Mouse (Mus musculus): ENCODE measurements at regions not wholly inside any gene's neighbourhood (a gene's known extent, or its start where the extent isn't known, plus 50 kb on each side); places are given as distances from the start of the nearest gene placed in this dataset.

DNA sequence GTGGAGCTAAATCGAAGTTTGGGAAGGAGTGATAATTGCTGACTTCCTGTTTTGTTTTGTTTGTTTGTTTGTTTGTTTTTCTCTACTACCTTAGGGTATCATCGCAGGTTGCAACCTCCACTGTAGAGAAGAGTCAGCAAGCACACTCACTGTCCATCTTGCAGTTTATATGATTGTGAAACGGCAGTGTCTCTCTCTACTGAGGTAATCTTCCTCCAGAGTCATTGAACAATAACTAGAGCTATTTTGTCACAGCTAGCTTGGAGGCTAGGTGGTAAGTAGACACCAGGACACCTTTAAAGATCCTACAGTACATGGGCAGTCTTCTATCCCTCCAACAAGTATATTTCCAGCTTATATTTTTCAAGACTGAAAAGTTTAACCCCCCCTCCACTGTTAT, 82.0 kb upstream of the Dazl start:
- TF ChIP-seq CTCF (IDR thresholded peaks at IDR 0.05; ENCODE audit: insufficient read depth, low read length) (no peak), POLR2A (IDR thresholded peaks at IDR 0.05; ENCODE audit: borderline replicate concordance, extremely low read depth, low read depth, low read length) (no peak)

Data from lung, adult 2 months (tissue).